Mouse (Mus musculus) liver, embryonic 14.5 days (tissue): ENCODE data around the gene Gse1.

ENCODE experiments used
- CTCF ChIP-seq: IDR thresholded peaks from 2 replicates; pipeline ENCODE4 v1.5.1; 2016; ENCODE audit warnings: antibody characterized with exemption, low read depth, control low read depth
- EP300 ChIP-seq: IDR thresholded peaks from 2 replicates; pipeline ENCODE4 v1.6.1; 2016; ENCODE audit warnings: antibody characterized with exemption, low read depth

DNA sequence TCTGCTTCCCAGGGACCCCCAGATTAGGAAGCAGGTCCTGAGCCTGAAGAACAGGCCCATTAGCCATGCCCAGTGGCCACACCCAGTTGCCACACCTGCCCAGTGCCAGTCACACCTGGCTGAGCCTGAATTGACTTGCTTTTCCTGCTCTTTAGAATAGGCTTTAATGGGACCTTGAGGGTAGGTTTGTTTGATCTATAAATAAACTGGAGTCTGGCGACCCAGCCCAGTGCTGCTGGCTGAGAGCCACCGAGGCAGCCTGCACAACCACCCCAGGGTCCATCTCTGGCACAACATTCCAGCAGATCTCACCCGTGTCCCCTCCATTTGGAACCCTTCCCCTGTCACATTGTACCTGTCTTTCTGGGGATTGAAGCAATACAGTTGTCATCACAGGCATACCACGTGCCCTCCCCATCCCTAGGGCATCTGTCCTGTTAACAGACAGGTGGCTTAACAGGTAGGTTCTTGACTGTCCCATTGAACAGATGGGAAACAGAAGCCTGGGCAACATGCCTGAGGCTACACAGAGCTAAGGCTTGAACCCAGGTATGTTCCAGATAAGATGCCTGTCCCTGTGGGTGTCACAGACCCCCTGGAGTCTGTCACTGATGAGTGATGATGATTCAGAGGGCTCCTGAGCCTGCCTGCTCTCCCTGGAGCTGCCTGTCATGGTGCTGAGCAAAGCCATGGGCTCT, 214.2 kb downstream of the Gse1 start:
- TF ChIP-seq CTCF (no peak), EP300 (no peak)
